Mouse (Mus musculus): ENCODE results near the gene Olfr711.
"Not testable (repeated sequence)": the region's sequence is repeated elsewhere in the genome, so short reads cannot be mapped to it uniquely, and the experiment has no call there.

Olfr711 gene

DNA sequence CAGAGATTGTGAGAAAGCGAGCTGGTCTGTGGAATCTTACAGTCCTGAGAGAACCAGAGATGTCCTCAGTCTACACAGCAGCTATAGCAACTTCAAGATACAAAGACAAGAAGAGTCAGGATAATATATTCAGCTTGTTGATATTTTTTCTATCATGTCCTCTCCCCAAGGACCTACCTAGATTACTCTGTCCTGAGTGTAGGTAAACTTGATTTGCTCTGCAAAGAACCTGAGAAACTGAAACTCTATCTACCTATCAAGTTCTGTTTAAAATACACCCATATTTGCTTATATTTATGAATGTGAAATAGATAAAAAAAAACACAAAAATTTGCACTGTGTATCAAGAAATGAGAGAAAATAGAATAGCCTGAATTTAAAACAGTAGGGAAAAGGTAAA, at the start of gene Olfr711:
Gene Olfr711, minus strand, starts transcription at position 101 of the 400 bp plus-strand sequence.
- DNase-seq: no peak

DNA sequence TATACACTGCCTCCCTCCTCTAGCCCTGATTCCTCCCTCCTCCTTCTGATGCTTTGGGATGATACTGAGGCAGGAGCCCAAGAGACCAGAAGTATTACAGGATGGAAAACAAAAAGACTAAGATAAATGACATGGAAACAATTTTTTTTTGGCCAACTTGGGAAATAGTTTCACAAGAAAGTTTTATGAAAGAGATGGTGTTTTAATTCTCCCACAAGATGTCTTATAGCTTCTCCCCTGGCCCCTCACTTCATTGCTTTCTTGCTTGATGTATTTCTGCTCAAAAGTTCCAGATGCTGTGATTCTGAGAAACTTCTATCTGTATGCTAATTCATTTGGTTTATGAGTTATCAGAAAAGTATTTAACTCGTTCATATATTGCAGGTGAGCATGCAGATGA, 30.7 kb upstream of the Olfr711 start, which contains the start of gene Olfr2:
Gene Olfr2, minus strand, starts transcription at position 101 of the 400 bp plus-strand sequence.
- DNase-seq: no peak

DNA sequence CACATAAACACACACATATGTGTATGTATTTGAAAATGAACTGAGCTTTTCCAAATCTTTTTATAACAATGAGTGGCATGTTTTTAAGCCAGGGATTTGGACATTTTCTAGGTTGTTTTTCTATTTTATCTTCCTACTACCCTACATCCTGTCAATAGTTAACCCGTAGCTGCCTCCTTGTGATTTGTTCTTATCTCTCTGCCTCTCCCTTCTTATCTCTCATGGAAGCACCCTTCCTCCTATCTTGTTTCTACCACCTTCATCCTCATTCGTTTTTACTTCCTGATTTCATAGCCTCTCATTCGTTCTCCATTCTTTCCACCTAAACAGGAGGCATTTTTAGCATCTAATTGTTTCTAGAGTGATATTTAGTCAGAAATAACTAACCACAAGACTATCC, 28.9 kb upstream of the Olfr711 start:
- no peak for DNase-seq

DNA sequence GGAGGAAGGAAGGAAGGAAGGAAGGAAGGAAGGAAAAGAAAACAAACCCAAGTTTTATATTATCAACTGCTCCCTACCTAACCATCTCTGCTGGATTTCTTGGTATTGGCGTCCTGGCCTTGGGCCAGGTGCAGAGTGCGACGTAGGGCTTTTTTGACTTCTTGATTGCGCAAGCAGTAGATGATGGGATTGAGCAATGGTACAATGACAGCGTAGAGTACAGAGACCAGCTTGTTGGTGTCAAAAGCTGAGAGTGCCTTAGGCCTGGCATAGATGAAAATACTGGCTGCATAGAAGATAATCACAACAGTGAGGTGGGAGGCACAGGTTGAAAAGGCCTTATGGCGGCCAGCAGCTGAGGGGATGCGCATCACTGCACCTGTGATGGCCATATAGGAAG, 25.5 kb upstream of the Olfr711 start:
- DNase-seq: no peak

DNA sequence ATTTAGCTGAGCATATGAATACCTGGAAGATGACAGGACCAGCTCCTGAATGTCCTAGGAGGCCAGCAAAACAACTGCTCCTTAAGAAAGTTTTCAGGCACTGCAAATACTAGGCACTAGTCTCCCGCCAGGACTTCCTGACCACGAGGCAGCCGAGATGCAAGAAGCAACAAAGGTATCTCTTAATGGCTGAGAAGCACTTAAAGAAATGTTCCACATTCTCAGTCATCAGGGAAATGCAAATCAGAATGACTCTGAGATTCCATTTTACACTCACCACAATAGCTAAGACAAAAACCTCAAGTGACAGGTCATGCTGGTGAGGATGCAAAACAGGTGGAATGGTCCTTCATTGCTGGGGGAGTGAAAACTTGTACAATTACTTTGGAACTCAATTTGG, 10.0 kb upstream of the Olfr711 start:
- no peak for DNase-seq

DNA sequence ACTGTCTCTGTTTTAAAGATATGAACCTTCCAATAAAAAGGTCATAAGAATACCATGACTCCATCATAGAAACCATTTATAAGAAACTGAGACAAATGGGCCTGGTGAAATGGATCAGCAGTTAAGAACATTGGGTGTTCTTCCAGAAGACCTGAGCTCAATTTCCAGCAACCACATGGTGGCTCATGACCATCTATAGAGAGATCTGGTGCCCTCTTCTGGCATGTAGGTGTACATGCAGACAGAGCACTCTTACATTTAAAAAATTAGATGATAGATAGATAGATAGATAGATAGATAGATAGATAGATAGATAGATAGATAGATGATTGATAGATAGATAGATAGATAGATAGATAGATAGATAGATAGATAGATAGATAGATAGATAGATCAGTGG, 7.8 kb downstream of the Olfr711 start:
- DNase-seq: not testable (repeated sequence)

DNA sequence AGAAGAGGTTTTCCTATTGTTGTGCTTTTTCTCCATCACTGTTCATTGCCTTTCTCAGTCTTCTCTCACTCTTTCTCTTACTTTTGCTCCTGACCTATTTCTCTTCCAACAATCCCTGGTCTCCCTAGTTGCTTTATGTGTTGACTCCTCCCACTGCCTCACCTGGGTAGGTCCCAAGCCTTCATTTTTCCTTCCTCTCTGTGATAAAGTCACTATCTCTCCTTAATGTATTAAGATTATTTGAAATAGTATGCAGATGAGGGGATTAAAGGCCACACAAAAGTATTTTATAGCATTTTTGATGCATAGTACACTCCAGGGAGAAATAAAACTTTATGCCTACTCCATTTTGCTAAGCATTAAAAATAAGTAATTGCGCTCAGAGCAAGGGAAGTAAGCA, 11.4 kb downstream of the Olfr711 start, which contains the start of gene Olfr6:
Gene Olfr6, minus strand, starts transcription at position 101 of the 400 bp plus-strand sequence.
- DNase-seq: no peak

DNA sequence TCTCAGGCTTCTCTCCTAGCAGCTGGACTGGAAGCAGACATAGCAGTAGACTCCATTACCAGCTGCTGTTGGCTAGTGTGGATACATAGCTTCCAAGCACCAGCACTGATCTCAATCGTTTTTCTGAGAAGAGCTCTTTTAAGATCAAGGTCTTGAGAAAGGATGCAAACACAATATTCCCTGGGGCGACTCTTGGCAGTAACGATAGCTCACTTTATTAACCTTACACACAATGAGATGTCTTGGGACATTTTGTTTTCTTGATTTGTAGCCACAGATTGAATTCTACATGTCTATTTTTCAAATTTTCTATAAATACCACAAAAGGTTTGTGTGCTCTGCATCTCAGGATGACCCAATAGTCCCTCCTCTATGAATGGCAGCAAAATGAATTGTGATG, 27.0 kb downstream of the Olfr711 start, which contains the start of gene Olfr710:
Gene Olfr710, minus strand, starts transcription at position 101 of the 400 bp plus-strand sequence.
- no peak for DNase-seq

DNA sequence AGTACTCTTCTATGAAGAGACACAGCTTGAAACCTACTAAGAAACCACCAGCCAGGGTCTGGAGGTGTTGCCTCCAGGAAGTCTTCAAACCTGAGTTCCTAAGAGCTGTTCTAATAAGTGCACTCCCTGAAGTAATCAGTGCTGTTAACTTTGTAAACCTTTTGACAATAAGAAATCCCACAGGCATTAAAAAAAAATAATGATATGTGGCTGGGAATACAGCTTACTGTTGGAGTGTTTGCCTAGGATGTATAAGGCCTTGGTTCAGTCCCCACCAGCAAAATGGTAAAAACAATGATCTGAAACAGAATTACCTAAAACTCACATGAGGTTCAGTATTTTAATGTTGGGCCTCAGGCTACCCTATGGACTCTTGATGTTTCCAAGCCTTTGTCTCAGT, 43.1 kb downstream of the Olfr711 start, which contains the start of gene Olfr709-ps1:
Gene Olfr709-ps1, minus strand, starts transcription at position 101 of the 400 bp plus-strand sequence.
- no peak for DNase-seq

DNA sequence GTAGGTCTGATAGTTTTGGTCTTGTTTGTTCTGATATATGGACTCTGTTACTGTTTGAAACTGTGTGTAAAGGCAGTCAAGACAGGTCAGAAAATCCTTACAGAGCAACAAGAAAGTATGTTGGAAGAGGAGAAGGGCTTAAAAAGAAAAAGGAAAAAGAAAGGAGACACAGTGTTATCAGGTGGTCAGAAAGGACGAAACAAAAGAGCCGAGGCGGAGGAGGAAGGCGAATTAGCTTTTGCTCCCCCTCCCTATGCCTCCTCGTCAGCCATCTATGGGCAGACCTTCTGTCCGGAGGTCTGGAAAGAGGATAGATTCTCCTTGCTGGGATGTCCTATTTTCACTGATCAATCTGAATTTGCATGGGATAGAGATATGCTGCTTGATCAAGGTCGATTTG, 54.3 kb downstream of the Olfr711 start:
- DNase-seq: not testable (repeated sequence)

Data from liver (tissue).